Mouse (Mus musculus) megakaryocyte, embryonic 14.5 days (primary cell): ENCODE measurements around the gene Josd2. TPM values are rescaled to one million over a fixed set of nuclear protein-coding genes. Genes with fewer than 3 reads are reported as not detected.
A peak's percentile ranks its signal among the peaks of the same experiment; 100 is the strongest.

ENCODE experiments used
- H3K27me3 ChIP-seq: replicated peaks from 2 replicates; pipeline ENCODE3; 2012; ENCODE audit warnings: inconsistent platforms
- H3K36me3 ChIP-seq: replicated peaks from 2 replicates; pipeline ENCODE3; 2012; ENCODE audit warnings: low read length, inconsistent platforms, mixed read lengths
- H3K4me1 ChIP-seq: 2 replicates; pipeline ENCODE4 v1.6.1; 2012; ENCODE audit warnings: inconsistent platforms
- H3K4me3 ChIP-seq: replicated peaks from 2 replicates; pipeline ENCODE3; 2012; ENCODE audit warnings: moderate library complexity, mild to moderate bottlenecking, inconsistent platforms
- H3K9me3 ChIP-seq: 2 replicates; pipeline ENCODE4 v1.6.1; 2012; ENCODE audit warnings: inconsistent platforms
- FLI1 ChIP-seq: IDR thresholded peaks from 2 replicates; pipeline ENCODE4 v1.6.1; 2012; ENCODE audit warnings: low read length, inconsistent platforms, mixed read lengths
- GATA1 ChIP-seq: IDR thresholded peaks from 3 replicates; pipeline ENCODE4 v1.6.1; 2012; ENCODE audit warnings: mixed read lengths, low read length, inconsistent platforms, borderline replicate concordance
- polyA plus RNA-seq: library from polyadenylated mRNA; stranded (reverse); fragments of >175 nt; gene quantifications from 2 replicates; pipeline ENCODE4 v1.2.3, GENCODE M21; 2012; ENCODE audit warnings: low replicate concordance; ENCODE audit not compliant: insufficient read depth

Gene Josd2
- polyA plus RNA-seq, 1 experiment, result 191 TPM

- H3K9me3 ChIP-seq, result peaks cover 17% of the 10 kb centered on the region
- TF ChIP-seq FLI1, result no peak
- H3K27me3 ChIP-seq, result peaks cover 74% of the 10 kb centered on the region
- H3K36me3 ChIP-seq, result no peaks in the 10 kb centered on the region
- peaks cover 35% of the 10 kb centered on the region for H3K4me1 ChIP-seq
- no peak overlapping the region for H3K4me3 ChIP-seq
These were observed 4.1 kb upstream of the Josd2 start for GRCm38 (mm10) chr7:44463556-44464225.

GRCm38 (mm10) chr7:44464511-44464910 is 3.3 kb upstream of the Josd2 start:
- TF ChIP-seq FLI1, result no peak
- no peak for TF ChIP-seq GATA1
- peaks cover 7% of the 10 kb centered on the region for H3K36me3 ChIP-seq
- peaks cover 43% of the 10 kb centered on the region for H3K4me1 ChIP-seq
- H3K27me3 ChIP-seq, result peaks cover 65% of the 10 kb centered on the region
- no peak overlapping the region for H3K4me3 ChIP-seq
- H3K9me3 ChIP-seq, result peaks cover 15% of the 10 kb centered on the region

- H3K36me3 ChIP-seq, result peaks cover 13% of the 10 kb centered on the region
- no peak for TF ChIP-seq FLI1
- TF ChIP-seq GATA1, result no peak
- H3K4me3 ChIP-seq, result no peak within 1 kb of the TSS
- peaks cover 15% of the 10 kb centered on the region for H3K9me3 ChIP-seq
- peaks cover 49% of the 10 kb centered on the region for H3K4me1 ChIP-seq
- peaks cover 59% of the 10 kb centered on the region for H3K27me3 ChIP-seq
These were observed 2.7 kb upstream of the Josd2 start, which contains the start of gene Aspdh for GRCm38 (mm10) chr7:44465111-44465510. Aspdh (plus strand) TSS chr7:44465391.

GRCm38 (mm10) chr7:44466006-44466887 is 1.5 kb upstream of the Josd2 start:
- peaks cover 60% of the 10 kb centered on the region for H3K4me1 ChIP-seq
- H3K36me3 ChIP-seq, result peaks cover 24% of the 10 kb centered on the region
- peaks cover 48% of the 10 kb centered on the region for H3K27me3 ChIP-seq
- no peak overlapping the region for H3K4me3 ChIP-seq
- H3K9me3 ChIP-seq, result peaks cover 10% of the 10 kb centered on the region
- TF ChIP-seq GATA1 (no peak), FLI1 (no peak)

GRCm38 (mm10) chr7:44466888-44467311 is 880 bp upstream of the Josd2 start:
- peaks cover 26% of the 10 kb centered on the region for H3K36me3 ChIP-seq
- H3K4me3 ChIP-seq, result peak overlapping the region; percentile 71
- H3K27me3 ChIP-seq, result peaks cover 42% of the 10 kb centered on the region
- H3K4me1 ChIP-seq, result peaks cover 55% of the 10 kb centered on the region
- TF ChIP-seq FLI1, result no peak
- H3K9me3 ChIP-seq, result 0 out of 2 replicates have a peak, but pooled peaks cover 4% of the 10 kb centered on the region

- peaks cover 54% of the 10 kb centered on the region for H3K4me1 ChIP-seq
- no peaks in the 10 kb centered on the region for H3K9me3 ChIP-seq
- peak overlapping the region; percentile 96 for H3K4me3 ChIP-seq
- TF ChIP-seq GATA1, result no peak
- TF ChIP-seq FLI1, result no peak
- H3K27me3 ChIP-seq, result peaks cover 32% of the 10 kb centered on the region
- H3K36me3 ChIP-seq, result peaks cover 26% of the 10 kb centered on the region
These were observed 985 bp downstream of the Josd2 start for GRCm38 (mm10) chr7:44468644-44469285.

GRCm38 (mm10) chr7:44469677-44470675 is 2.2 kb downstream of the Josd2 start:
- peaks cover 26% of the 10 kb centered on the region for H3K36me3 ChIP-seq
- TF ChIP-seq FLI1 (no peak), GATA1 (no peak)

GRCm38 (mm10) chr7:44470696-44471612 is 3.2 kb downstream of the Josd2 start:
- no peaks in the 10 kb centered on the region for H3K9me3 ChIP-seq
- H3K36me3 ChIP-seq, result peaks cover 26% of the 10 kb centered on the region
- TF ChIP-seq GATA1 (no peak), FLI1 (no peak)
- peaks cover 70% of the 10 kb centered on the region for H3K4me1 ChIP-seq
- peaks cover 33% of the 10 kb centered on the region for H3K27me3 ChIP-seq
- H3K4me3 ChIP-seq, result no peak overlapping the region

More at GRCm38 (mm10) chr7:44469677-44470675, 2.2 kb downstream of the Josd2 start:
- H3K4me1 ChIP-seq, result peaks cover 63% of the 10 kb centered on the region
- peaks cover 30% of the 10 kb centered on the region for H3K27me3 ChIP-seq
- no peaks in the 10 kb centered on the region for H3K9me3 ChIP-seq
- peak overlapping the region; percentile 28 for H3K4me3 ChIP-seq
